Mouse (Mus musculus) E14TG2a.4 (cell line): ENCODE results near the gene Fam126a.

Experiments used
- CTCF ChIP-seq: conservative IDR thresholded peaks from 2 replicates; pipeline ENCODE4 v1.5.1; 2014; ENCODE audit warnings: low read length
- NANOG ChIP-seq: IDR thresholded peaks from 2 replicates; pipeline ENCODE4 v1.6.1; 2014; ENCODE audit warnings: borderline replicate concordance, low read length, mixed read lengths
- POU5F1 ChIP-seq: IDR thresholded peaks from 2 replicates; pipeline ENCODE4 v1.6.1; 2014; ENCODE audit warnings: low read length, borderline replicate concordance

GRCm38 (mm10) chr5:23889461-23889860 lies 141.0 kb downstream of the Fam126a start:
- TF ChIP-seq CTCF (no peak), NANOG (no peak), POU5F1 (no peak)
